Mouse (Mus musculus): ENCODE results near the gene Fam102b.

Fam102b gene

GRCm38 (mm10) chr3:108961655-108962054 lies 65.8 kb downstream of the Fam102b start:
- in situ Hi-C loops (cut with MboI, MseI) = no loop called here

GRCm38 (mm10) chr3:108961226-108961625 lies 66.2 kb downstream of the Fam102b start:
- in situ Hi-C loops (cut with MboI, MseI) = no loop called here

- in situ Hi-C loops (cut with MboI, MseI) = no loop called here
These were observed 67.6 kb downstream of the Fam102b start for GRCm38 (mm10) chr3:108959680-108960295.

GRCm38 (mm10) chr3:108957976-108958375 lies 69.4 kb downstream of the Fam102b start:
- in situ Hi-C loops (cut with MboI, MseI) = no loop called here

- in situ Hi-C loops (cut with MboI, MseI) = loop anchor here (10.0 kb wide), 1 partner anchor 1066 kb away; the partner anchor contains the start of gene Eps8l3
These were observed 86.4 kb downstream of the Fam102b start for GRCm38 (mm10) chr3:108940996-108941395.

- in situ Hi-C loops (cut with MboI, MseI) = loop anchor here (10.0 kb wide), 1 partner anchor 1065 kb away; the partner anchor contains the start of gene Eps8l3
These were observed 87.3 kb downstream of the Fam102b start, which contains the start of gene Gm9857 for GRCm38 (mm10) chr3:108940001-108940633. TSS of gene Gm9857 (minus strand) at chr3:108940445.

- in situ Hi-C loops (cut with MboI, MseI) = loop anchor here (10.0 kb wide), 1 partner anchor 915 kb away; no protein-coding TSS in a partner anchor
These were observed 87.8 kb downstream of the Fam102b start, which contains the start of gene Henmt1 for GRCm38 (mm10) chr3:108939573-108939972. TSS of gene Henmt1 (plus strand) at chr3:108939873.

- in situ Hi-C loops (cut with MboI, MseI) = loop anchor here (10.0 kb wide), 1 partner anchor 914 kb away; no protein-coding TSS in a partner anchor
These were observed 88.7 kb downstream of the Fam102b start for GRCm38 (mm10) chr3:108938691-108939090.

GRCm38 (mm10) chr3:108933557-108933956 lies 93.8 kb downstream of the Fam102b start:
- in situ Hi-C loops (cut with MboI, MseI) = loop anchor here (10.0 kb wide), 1 partner anchor 909 kb away; no protein-coding TSS in a partner anchor

- in situ Hi-C loops (cut with MboI, MseI) = no loop called here
These were observed 101.1 kb downstream of the Fam102b start for GRCm38 (mm10) chr3:108926308-108926707.

- in situ Hi-C loops (cut with MboI, MseI) = no loop called here
These were observed 101.7 kb downstream of the Fam102b start for GRCm38 (mm10) chr3:108925677-108926076.

GRCm38 (mm10) chr3:108921822-108922221 lies 105.6 kb downstream of the Fam102b start:
- in situ Hi-C loops (cut with MboI, MseI) = no loop called here

Measured in T-helper 1 cell (primary cell).